Mouse (Mus musculus) limb, embryonic 12.5 days (tissue): ENCODE measurements around the gene Usp1. TPM values are rescaled to one million over a fixed set of nuclear protein-coding genes. Genes with fewer than 3 reads are reported as not detected.
"Not testable (repeated sequence)": the region's sequence is repeated elsewhere in the genome, so short reads cannot be mapped to it uniquely, and the experiment has no call there.

Experiments used
- ATAC-seq: fragments of 200-750 bp; cut with Nextera tagmentation; 2 replicates; pipeline ENCODE4 v1.8.0; 2017; ENCODE audit warnings: low read depth, moderate TSS enrichment; ENCODE audit not compliant: insufficient number of reproducible peaks, insufficient read depth, low FRiP score, low TSS enrichment
- H3K27ac ChIP-seq: fragments of 300-500 bp; sonication (generic); 2 replicates; pipeline ENCODE4 v1.5.1; 2016; ENCODE audit warnings: mild to moderate bottlenecking, moderate library complexity
- H3K27me3 ChIP-seq: fragments of 300-500 bp; sonication (generic); 2 replicates; pipeline ENCODE4 v1.6.1; 2016; ENCODE audit warnings: mild to moderate bottlenecking, moderate library complexity
- H3K36me3 ChIP-seq: fragments of 300-500 bp; sonication (generic); 2 replicates; pipeline ENCODE4 v1.6.1; 2016; ENCODE audit warnings: mild to moderate bottlenecking, moderate library complexity
- H3K4me1 ChIP-seq: fragments of 300-500 bp; sonication (generic); replicated peaks from 2 replicates; pipeline ENCODE4 v1.6.1; 2016
- H3K4me2 ChIP-seq: fragments of 300-500 bp; sonication (generic); 2 replicates; pipeline ENCODE4 v1.6.1; 2016; ENCODE audit warnings: mild to moderate bottlenecking, moderate library complexity
- H3K4me3 ChIP-seq: fragments of 300-500 bp; sonication (generic); replicated peaks from 2 replicates; pipeline ENCODE4 v1.5.1; 2016; ENCODE audit warnings: mild to moderate bottlenecking
- H3K9ac ChIP-seq: fragments of 300-500 bp; sonication (generic); replicated peaks from 2 replicates; pipeline ENCODE4 v1.6.1; 2016; ENCODE audit warnings: mild to moderate bottlenecking, moderate library complexity
- H3K9me3 ChIP-seq: fragments of 300-500 bp; sonication (generic); 2 replicates; pipeline ENCODE4 v1.6.1; 2016; ENCODE audit warnings: mild to moderate bottlenecking, moderate library complexity
- WGBS: fragments of 180-500 bp; shearing (Covaris S2); methylation state at CpG from one replicate; pipeline ENCODE4 v1.1.7; 2016; 5-methylcytosine and 5-hydroxymethylcytosine counted together
- polyA plus RNA-seq: library from polyadenylated mRNA; unstranded; fragments of >200 nt; fragmentation: Nextera tagmentation; extraction: Ambion mirVana; gene quantifications from 2 replicates; pipeline ENCODE4 v1.2.1, GENCODE M21; 2016

The Usp1 gene
- polyA plus RNA-seq, 1 experiment from 2014 or later, result 141 TPM

GRCm38 (mm10) chr4:98924071-98924905 lies 678 bp downstream of the Usp1 start:
- H3K36me3 ChIP-seq, result peaks cover 7% of the 10 kb centered on the region
- no peaks in the 10 kb centered on the region for H3K27me3 ChIP-seq
- H3K27ac ChIP-seq, result peak overlapping the region; percentile 100
- peaks cover 17% of the 10 kb centered on the region for H3K4me1 ChIP-seq
- H3K9ac ChIP-seq, result peak overlapping the region; percentile 95
- H3K4me3 ChIP-seq, result peak overlapping the region; percentile 97
- 0 out of 2 replicates have a peak, but pooled peaks have one; percentile 12 for ATAC-seq
- under 1% methylated on average over 65 of the region's 66 CpGs for WGBS
- peak overlapping the region; percentile 77 for H3K4me2 ChIP-seq
- no peaks in the 10 kb centered on the region for H3K9me3 ChIP-seq

GRCm38 (mm10) chr4:98924906-98925178 lies 1.2 kb downstream of the Usp1 start:
- Histone ChIP-seq H3K9ac (peak overlapping the region; percentile 95), H3K4me2 (peak overlapping the region; percentile 77), H3K4me3 (peak overlapping the region; percentile 97), H3K27ac (peak overlapping the region; percentile 100), H3K9me3 (no peaks in the 10 kb centered on the region), H3K27me3 (no peaks in the 10 kb centered on the region), H3K4me1 (peaks cover 17% of the 10 kb centered on the region), H3K36me3 (peaks cover 10% of the 10 kb centered on the region)
- 0% methylated on average over 2 of the region's 2 CpGs for WGBS
- ATAC-seq, result no peak

GRCm38 (mm10) chr4:98925250-98925781 lies 1.7 kb downstream of the Usp1 start:
- Histone ChIP-seq H3K4me2 (peak overlapping the region; percentile 77), H3K9me3 (no peaks in the 10 kb centered on the region), H3K4me3 (peak overlapping the region; percentile 97), H3K9ac (peak overlapping the region; percentile 95), H3K4me1 (peaks cover 17% of the 10 kb centered on the region), H3K27ac (no peak overlapping the region), H3K27me3 (no peaks in the 10 kb centered on the region), H3K36me3 (peaks cover 14% of the 10 kb centered on the region)
- no peak for ATAC-seq
- WGBS, result 33% methylated on average over 6 of the region's 6 CpGs

GRCm38 (mm10) chr4:98936036-98936435 lies 12.4 kb downstream of the Usp1 start:
- no peaks in the 10 kb centered on the region for H3K9me3 ChIP-seq
- H3K4me1 ChIP-seq, result no peaks in the 10 kb centered on the region
- H3K9ac ChIP-seq, result no peak overlapping the region
- no peaks in the 10 kb centered on the region for H3K27me3 ChIP-seq
- H3K27ac ChIP-seq, result no peak overlapping the region
- ATAC-seq, result no peak
- H3K4me2 ChIP-seq, result no peak overlapping the region
- no peak overlapping the region for H3K4me3 ChIP-seq
- WGBS, result 78% methylated on average over 6 of the region's 6 CpGs
- H3K36me3 ChIP-seq, result peaks cover 75% of the 10 kb centered on the region

- H3K9me3 ChIP-seq, H3K4me2 ChIP-seq, H3K27me3 ChIP-seq, H3K27ac ChIP-seq, H3K4me3 ChIP-seq, H3K4me1 ChIP-seq, H3K9ac ChIP-seq, ATAC-seq: not testable (repeated sequence)
- H3K36me3 ChIP-seq, result peaks cover 70% of the 10 kb centered on the region
- WGBS, result 84% methylated on average over 6 of the region's 6 CpGs
Measured at GRCm38 (mm10) chr4:98938210-98938609, 14.6 kb downstream of the Usp1 start.

GRCm38 (mm10) chr4:98950563-98950962 lies 27.0 kb downstream of the Usp1 start:
- Histone ChIP-seq H3K27me3 (no peaks in the 10 kb centered on the region), H3K27ac (no peak overlapping the region), H3K9me3 (no peaks in the 10 kb centered on the region), H3K4me2 (no peak overlapping the region), H3K4me1 (0 out of 2 replicates have a peak, but pooled peaks cover 5% of the 10 kb centered on the region), H3K4me3 (no peak overlapping the region), H3K36me3 (peaks cover 44% of the 10 kb centered on the region), H3K9ac (no peak overlapping the region)
- ATAC-seq, result no peak

GRCm38 (mm10) chr4:98955986-98956385 lies 32.4 kb downstream of the Usp1 start:
- 94% methylated on average over 8 of the region's 8 CpGs for WGBS
- H3K36me3 ChIP-seq, result peaks cover 71% of the 10 kb centered on the region

GRCm38 (mm10) chr4:98960243-98960642 lies 36.6 kb downstream of the Usp1 start:
- 87% methylated on average over 3 of the region's 3 CpGs for WGBS
- ATAC-seq, result no peak
- peaks cover 76% of the 10 kb centered on the region for H3K36me3 ChIP-seq

More at GRCm38 (mm10) chr4:98955986-98956385, 32.4 kb downstream of the Usp1 start:
- no peak overlapping the region for H3K27ac ChIP-seq
- no peaks in the 10 kb centered on the region for H3K27me3 ChIP-seq
- no peak overlapping the region for H3K9ac ChIP-seq
- H3K4me3 ChIP-seq, result no peak overlapping the region
- no peak overlapping the region for H3K4me2 ChIP-seq
- H3K9me3 ChIP-seq, result no peaks in the 10 kb centered on the region
- ATAC-seq, result no peak
- 0 out of 2 replicates have a peak, but pooled peaks cover 5% of the 10 kb centered on the region for H3K4me1 ChIP-seq

GRCm38 (mm10) chr4:98969946-98970345 lies 46.3 kb downstream of the Usp1 start:
- Histone ChIP-seq H3K9ac (no peak overlapping the region), H3K27ac (no peak overlapping the region), H3K36me3 (peaks cover 88% of the 10 kb centered on the region), H3K9me3 (no peaks in the 10 kb centered on the region), H3K27me3 (no peaks in the 10 kb centered on the region), H3K4me1 (no peaks in the 10 kb centered on the region), H3K4me3 (no peak overlapping the region), H3K4me2 (no peak overlapping the region)
- WGBS, result 84% methylated on average over 3 of the region's 3 CpGs
- ATAC-seq, result no peak

More at GRCm38 (mm10) chr4:98960243-98960642, 36.6 kb downstream of the Usp1 start:
- no peaks in the 10 kb centered on the region for H3K27me3 ChIP-seq
- no peaks in the 10 kb centered on the region for H3K4me1 ChIP-seq
- no peak overlapping the region for H3K27ac ChIP-seq
- H3K4me2 ChIP-seq, result no peak overlapping the region
- H3K9me3 ChIP-seq, result no peaks in the 10 kb centered on the region
- no peak overlapping the region for H3K4me3 ChIP-seq
- H3K9ac ChIP-seq, result no peak overlapping the region

GRCm38 (mm10) chr4:98975741-98976140 lies 52.1 kb downstream of the Usp1 start:
- 73% methylated on average over 8 of the region's 8 CpGs for WGBS
- no peak overlapping the region for H3K4me3 ChIP-seq
- no peak overlapping the region for H3K27ac ChIP-seq
- peaks cover 70% of the 10 kb centered on the region for H3K36me3 ChIP-seq
- no peaks in the 10 kb centered on the region for H3K4me1 ChIP-seq
- no peaks in the 10 kb centered on the region for H3K9me3 ChIP-seq
- H3K4me2 ChIP-seq, result no peak overlapping the region
- H3K27me3 ChIP-seq, result no peaks in the 10 kb centered on the region
- H3K9ac ChIP-seq, result no peak overlapping the region
- no peak for ATAC-seq

GRCm38 (mm10) chr4:98978288-98978687 lies 54.7 kb downstream of the Usp1 start:
- H3K27me3 ChIP-seq, H3K4me3 ChIP-seq, H3K27ac ChIP-seq, H3K4me1 ChIP-seq, H3K9me3 ChIP-seq, ATAC-seq, H3K4me2 ChIP-seq, H3K9ac ChIP-seq: not testable (repeated sequence)
- 96% methylated on average over 2 of the region's 2 CpGs for WGBS
- H3K36me3 ChIP-seq, result peaks cover 57% of the 10 kb centered on the region
